Comparison of ENCODE assay signal across 9 mouse cellular contexts in genomic region chr17:25565244-25565643, GRCm38 (mm10). TPM values are rescaled to one million over a fixed set of nuclear protein-coding genes. Genes with fewer than 3 reads are reported as not detected.
DNase-seq lines count a peak whose midpoint lies in the region; ATAC-seq lines count a peak whose summit lies in the region.
"Had no signal": no experiment of that assay in that cellular context is flagged by ENCODE, and none has a peak within 500 bp of the region (broad histone marks: within the 10 kb centered on the region; RNA-seq: fewer than 3 reads in every experiment).

No protein-coding gene starts in this region.

- H3K36me3 ChIP-seq in hindbrain, embryonic 12.5 days: no peaks in the 10 kb centered on the region
- no peaks in the 10 kb centered on the region for H3K36me3 ChIP-seq in midbrain, embryonic 14.5 days (ENCODE audit: control insufficient read depth, insufficient read depth, low read length)
- H3K36me3 ChIP-seq: liver, embryonic 13.5 days had no signal

- 0 out of 2 replicates have a peak overlapping the region, but pooled peaks have one; percentile 0 for H3K9ac ChIP-seq in hindbrain, embryonic 12.5 days
- no peak overlapping the region for H3K9ac ChIP-seq in midbrain, embryonic 14.5 days (replicated peaks; ENCODE audit: low read length)
- H3K9ac ChIP-seq: liver, embryonic 13.5 days had no signal

- H3K4me1 ChIP-seq in hindbrain, embryonic 12.5 days: peaks cover 79% of the 10 kb centered on the region
- peaks cover 34% of the 10 kb centered on the region for H3K4me1 ChIP-seq in midbrain, embryonic 14.5 days (ENCODE audit: control insufficient read depth, insufficient read depth, low read length)

- DNase-seq in embryo, embryonic 10.5 days (ENCODE audit: low spot score): peak; percentile 32
- no peak for DNase-seq in embryo, embryonic 10 days (ENCODE audit: low spot score)
- DNase-seq in Muller cell, postnatal 12 days (ENCODE audit: inconsistent ontology term): peak; percentile 81
- DNase-seq in midbrain, embryonic 14.5 days: peak; percentile 62
- DNase-seq in kidney, adult 11 months: no peak
- DNase-seq: liver, embryonic 13.5 days had no signal

- H3K4me3 ChIP-seq in hindbrain, embryonic 12.5 days: no peak overlapping the region
- no peak overlapping the region for H3K4me3 ChIP-seq in midbrain, embryonic 14.5 days (replicated peaks; ENCODE audit: low read depth, low read length)
- H3K4me3 ChIP-seq: liver, embryonic 13.5 days had no signal

- peak overlapping the region; percentile 64 for H3K27ac ChIP-seq in hindbrain, embryonic 12.5 days
- peak overlapping the region; percentile 56 for H3K27ac ChIP-seq in midbrain, embryonic 14.5 days (replicated peaks; ENCODE audit: low read depth, low read length)
- H3K27ac ChIP-seq: liver, embryonic 13.5 days had no signal

- no peaks in the 10 kb centered on the region for H3K9me3 ChIP-seq in hindbrain, embryonic 12.5 days (replicated peaks)
- H3K9me3 ChIP-seq in midbrain, embryonic 14.5 days (ENCODE audit: control insufficient read depth, low read length): no peaks in the 10 kb centered on the region
- H3K9me3 ChIP-seq: liver, embryonic 13.5 days had no signal

- ATAC-seq in hindbrain, embryonic 12.5 days (ENCODE audit: low FRiP score): no peak
- ATAC-seq in midbrain, embryonic 14.5 days (ENCODE audit: low FRiP score, low TSS enrichment): no peak
- ATAC-seq in erythroid progenitor cell, adult 5-6 weeks (replicated peaks; ENCODE audit: low FRiP score, poor library complexity, severe bottlenecking): no peak
- no peak for ATAC-seq in monocyte, adult 5-6 weeks (replicated peaks; ENCODE audit: insufficient number of reproducible peaks, low FRiP score, low TSS enrichment, poor library complexity, severe bottlenecking)

- 0 out of 2 replicates have a peak overlapping the region, but pooled peaks have one; percentile 15 for H3K4me2 ChIP-seq in hindbrain, embryonic 12.5 days (replicated peaks)
- peak overlapping the region; percentile 22 for H3K4me2 ChIP-seq in midbrain, embryonic 14.5 days (ENCODE audit: low read length)
- H3K4me2 ChIP-seq: liver, embryonic 13.5 days had no signal

- H3K27me3 ChIP-seq in hindbrain, embryonic 12.5 days: peaks cover 17% of the 10 kb centered on the region
- H3K27me3 ChIP-seq in midbrain, embryonic 14.5 days (ENCODE audit: control insufficient read depth, insufficient read depth, low read length): peaks cover 21% of the 10 kb centered on the region

- WGBS in hindbrain, embryonic 12.5 days: 21% methylated on average over 6 of the region's 6 CpGs
- WGBS in midbrain, embryonic 14.5 days: 26% methylated on average over 6 of the region's 6 CpGs

RNA-seq across cellular contexts. Expression of gene Sox8, which starts 5.2 kb away (rescaled TPM):
- 11.8 and 12.7 TPM in 2 replicates for polyA plus RNA-seq in hindbrain, embryonic 12.5 days (2016; fragmentation: Nextera tagmentation; extraction: Ambion mirVana)
- polyA plus RNA-seq in midbrain, embryonic 14.5 days (2014; fragmentation: Nextera tagmentation; extraction: Ambion mirVana): 8.0 and 13.5 TPM in 2 replicates
- total RNA-seq in erythroid progenitor cell, adult 5-6 weeks (2015; ENCODE audit: low replicate concordance): not detected in 2 replicates
- total RNA-seq in erythroid progenitor cell, adult 5-6 weeks (2017; ENCODE audit: low replicate concordance): not detected in 2 replicates
- 1.2 TPM in 1 of 3 replicates, not detected in the others for total RNA-seq in monocyte, adult 5-6 weeks (2017)

RNA-seq across cellular contexts. Expression of gene Lmf1, which starts 13.6 kb away (rescaled TPM):
- 25.7 and 26.2 TPM in 2 replicates for polyA plus RNA-seq in hindbrain, embryonic 12.5 days (2016; fragmentation: Nextera tagmentation; extraction: Ambion mirVana)
- 19.5 and 20.8 TPM in 2 replicates for polyA plus RNA-seq in midbrain, embryonic 14.5 days (2014; fragmentation: Nextera tagmentation; extraction: Ambion mirVana)
- 2.9 and 3.4 TPM in 2 replicates for total RNA-seq in erythroid progenitor cell, adult 5-6 weeks (2015; ENCODE audit: low replicate concordance)
- 0.53 and 4.9 TPM in 2 replicates for total RNA-seq in erythroid progenitor cell, adult 5-6 weeks (2017; ENCODE audit: low replicate concordance)
- total RNA-seq in monocyte, adult 5-6 weeks (2017): 10.4 to 17.8 TPM (median 11.8 TPM) in 3 replicates

Comparison
In these comparisons a context has a peak if more than half of its experiments do, and no peak if none do; other contexts are left out.
1. DNase-seq: peak in embryo, embryonic 10.5 days (single experiment), Muller cell, postnatal 12 days (single experiment) and midbrain, embryonic 14.5 days (single experiment); none in embryo, embryonic 10 days (single experiment) and kidney, adult 11 months (single experiment).